Mouse (Mus musculus) frontal cortex, postnatal 14 days (tissue): ENCODE measurements around the gene Olfr308.
"Not testable (repeated sequence)": the region's sequence is repeated elsewhere in the genome, so short reads cannot be mapped to it uniquely, and the experiment has no call there.

ENCODE experiments used
- DNase-seq, 2 experiments: peaks; one replicate each; pipeline ENCODE4 v3.0.0; 2022; ENCODE audit warnings: low spot score in 2 of 2

The Olfr308 gene

DNA sequence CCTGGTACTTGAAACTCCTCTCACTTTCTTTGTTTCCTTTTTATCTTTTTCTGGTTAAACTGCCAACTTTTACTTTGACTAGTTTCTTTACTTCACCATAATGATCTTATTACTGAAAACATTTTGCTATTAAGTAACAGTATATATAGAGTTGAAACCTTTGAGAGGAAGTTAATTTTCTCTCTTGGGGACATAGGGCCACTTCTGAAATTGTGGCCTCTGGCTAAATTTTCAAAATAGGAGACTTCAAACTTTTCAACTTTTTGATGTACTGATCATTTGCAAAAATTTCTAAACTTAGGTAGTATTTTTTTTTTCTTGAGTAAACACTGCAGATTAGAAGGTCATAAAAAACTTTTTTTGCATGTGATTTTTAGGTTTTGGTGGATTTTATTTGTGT, at the start of gene Olfr308:
TSS of gene Olfr308 (minus strand) at position 101 of the 400 bp plus-strand sequence.
- DNase-seq, result no peak

DNA sequence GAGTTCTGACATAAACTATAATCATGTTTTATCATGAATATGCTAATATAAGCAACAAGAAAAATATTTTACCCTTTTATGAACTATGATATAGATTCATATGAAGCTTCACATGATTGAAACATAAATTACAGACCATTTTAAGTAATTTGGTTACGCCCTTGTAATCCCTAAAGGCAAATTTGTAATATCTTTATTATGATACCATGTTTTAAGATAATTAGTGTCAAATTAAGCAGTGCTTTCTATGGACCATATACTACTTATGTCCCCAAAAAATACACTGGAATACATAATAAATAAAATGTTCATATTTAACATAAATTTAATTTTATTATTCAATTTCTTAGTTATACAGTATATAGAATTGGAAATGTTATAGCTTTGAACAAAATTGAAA, 41.4 kb upstream of the Olfr308 start, which contains the start of gene Olfr305:
TSS of gene Olfr305 (minus strand) at position 101 of the 400 bp plus-strand sequence.
- DNase-seq, result no peak

DNA sequence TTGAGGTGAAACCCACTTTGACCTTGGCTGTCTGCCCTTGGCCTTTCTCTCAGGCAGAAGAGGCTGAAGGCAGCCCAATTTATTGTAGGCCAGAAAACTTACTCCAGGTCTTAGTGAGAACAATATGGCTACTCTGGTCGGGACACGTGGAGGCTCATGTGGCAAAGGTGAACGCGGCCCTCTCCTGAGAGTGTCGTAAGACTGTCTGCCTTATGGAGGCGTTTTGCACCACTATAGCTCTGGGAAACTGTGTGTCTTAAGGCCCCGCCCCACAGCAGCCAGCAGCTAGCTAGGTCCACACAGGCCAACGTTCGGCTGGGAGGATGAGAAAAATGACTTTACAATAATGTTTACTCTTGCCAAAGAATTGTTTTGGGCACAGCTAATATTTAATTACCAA, 20.9 kb upstream of the Olfr308 start:
- not testable (repeated sequence) for DNase-seq

- DNase-seq, result no peak
Measured at GRCm38 (mm10) chr7:86344253-86344652, 18.8 kb upstream of the Olfr308 start.

DNA sequence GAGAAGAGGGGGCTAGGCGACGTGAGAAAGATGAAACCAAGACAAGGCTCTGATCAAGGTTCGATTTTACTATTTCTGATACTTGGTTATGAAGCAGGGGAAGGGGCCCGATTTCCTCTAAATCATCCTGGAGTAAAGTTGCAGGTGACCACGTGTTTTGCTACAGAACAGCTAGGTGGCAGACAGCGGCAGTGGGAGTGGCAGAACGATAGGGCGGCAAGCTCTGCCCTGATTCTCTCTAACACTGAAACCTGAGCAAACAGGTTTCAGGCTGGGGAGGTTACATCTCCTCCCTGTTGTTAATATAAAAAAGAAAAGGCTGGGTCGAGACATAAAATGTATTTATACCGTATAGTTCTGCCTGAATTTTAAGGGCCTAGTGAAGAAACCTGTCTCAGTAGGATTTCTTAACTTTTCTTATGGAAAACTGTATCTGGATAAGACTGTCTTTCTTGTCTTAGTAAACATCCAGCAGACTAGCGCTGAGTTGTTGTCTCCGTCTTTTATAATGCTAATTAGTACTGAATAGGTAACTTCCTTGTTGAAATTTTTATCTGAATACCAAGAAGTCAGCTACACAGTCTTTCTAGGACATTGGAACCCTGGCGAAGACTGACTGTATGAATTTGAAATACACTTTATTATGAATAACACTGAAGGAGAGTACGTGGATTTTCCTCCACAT, 17.6 kb upstream of the Olfr308 start:
- DNase-seq, result no peak

- DNase-seq, result no peak
Measured at GRCm38 (mm10) chr7:86337486-86337885, 12.1 kb upstream of the Olfr308 start, which contains the start of gene Olfr307. Olfr307 (minus strand) TSS chr7:86337586.

DNA sequence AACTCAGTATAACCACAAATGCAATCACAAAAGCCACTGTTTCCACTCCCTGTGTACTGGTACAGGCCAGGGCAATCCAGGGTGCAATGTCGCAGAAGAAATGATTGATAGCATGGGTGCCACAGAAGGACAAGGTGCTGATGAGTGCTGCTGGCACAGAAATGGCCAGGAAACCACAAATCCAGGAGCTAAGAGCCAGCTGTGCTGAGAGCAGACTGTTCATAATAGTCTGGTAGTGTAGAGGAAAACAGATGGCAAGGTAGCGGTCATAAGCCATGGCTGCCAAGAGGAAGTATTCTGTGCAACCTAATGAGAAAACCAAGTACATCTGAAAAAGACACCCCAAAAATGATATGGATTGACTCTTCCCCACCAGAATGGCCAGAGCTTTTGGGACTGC, 4.1 kb downstream of the Olfr308 start:
- no peak for DNase-seq

- DNase-seq, result no peak
Measured at GRCm38 (mm10) chr7:86313608-86314007, 11.8 kb downstream of the Olfr308 start, which contains the start of gene Olfr309. Olfr309 (minus strand) TSS chr7:86313708.

- no peak for DNase-seq
Measured at GRCm38 (mm10) chr7:86277072-86277471, 48.4 kb downstream of the Olfr308 start, which contains the start of gene Olfr310. Olfr310 (minus strand) TSS chr7:86277172.
